Mouse (Mus musculus): ENCODE measurements around the gene Pinlyp.

The Pinlyp gene

GRCm38 (mm10) chr7:24546068-24546614 is at the start of gene Pinlyp, which contains the start of gene Xrcc1:
Pinlyp (minus strand) TSS chr7:24546118.
Xrcc1 (plus strand) TSS chr7:24546289.
- peak; percentile 28 to 39 for DNase-seq

DNA sequence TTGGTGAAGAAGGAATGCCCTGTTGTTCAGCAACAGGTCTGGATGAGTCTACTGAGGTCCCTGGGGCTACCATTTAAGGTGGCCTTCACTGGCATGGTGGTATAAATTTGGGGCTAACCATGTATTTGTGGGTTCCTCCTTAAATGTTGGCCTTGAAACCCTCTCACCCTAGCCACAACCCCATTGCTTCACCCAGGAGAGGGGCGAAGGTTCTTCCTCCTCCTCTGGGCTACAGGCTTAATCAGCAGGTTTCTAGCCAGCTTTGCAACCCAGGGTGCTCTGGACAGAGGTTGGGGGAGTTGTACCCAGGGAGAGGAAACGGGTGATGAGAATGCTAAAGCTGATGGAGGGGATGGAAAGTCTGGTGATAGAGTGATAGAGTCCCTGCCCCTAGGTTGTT is 49.5 kb upstream of the Pinlyp start:
- DNase-seq: no peak

- no peak for DNase-seq
Measured at GRCm38 (mm10) chr7:24594309-24594803, 48.4 kb upstream of the Pinlyp start.

DNA sequence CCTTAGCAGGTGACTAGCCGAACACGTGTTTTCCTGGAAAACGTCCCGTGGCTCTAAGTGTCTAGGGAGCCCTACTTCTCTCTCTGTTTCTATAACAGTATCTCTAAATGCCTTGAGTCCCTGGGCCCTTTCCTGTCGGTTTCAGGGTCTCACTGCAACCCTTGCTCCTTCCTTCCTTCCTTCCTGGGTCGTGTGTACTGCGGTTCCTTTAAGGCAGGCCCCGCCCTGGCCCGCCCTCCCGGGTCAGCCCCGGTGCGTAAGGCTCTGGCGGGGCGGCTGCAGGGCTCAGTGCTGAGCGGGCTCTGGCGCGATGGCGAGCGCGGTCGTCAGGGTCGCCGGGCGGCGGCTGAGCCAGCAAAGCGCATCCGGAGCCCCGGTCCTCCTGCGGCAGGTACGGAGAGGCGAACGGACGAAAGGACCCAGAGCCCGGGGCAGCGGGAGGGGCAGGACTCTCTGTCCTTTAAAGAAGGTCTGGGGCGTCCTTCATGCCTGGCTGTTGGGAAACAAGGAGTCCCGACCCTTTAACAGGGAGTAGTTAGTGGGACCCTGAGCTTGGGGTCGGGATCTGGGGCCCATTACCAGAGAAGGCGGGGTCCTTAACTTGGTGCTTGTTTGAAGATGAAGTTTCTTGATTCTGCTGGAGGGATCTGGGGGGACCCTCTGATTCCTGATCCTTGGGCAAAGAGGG is 47.8 kb upstream of the Pinlyp start:
- peak; percentile 79 to 88 for DNase-seq

DNA sequence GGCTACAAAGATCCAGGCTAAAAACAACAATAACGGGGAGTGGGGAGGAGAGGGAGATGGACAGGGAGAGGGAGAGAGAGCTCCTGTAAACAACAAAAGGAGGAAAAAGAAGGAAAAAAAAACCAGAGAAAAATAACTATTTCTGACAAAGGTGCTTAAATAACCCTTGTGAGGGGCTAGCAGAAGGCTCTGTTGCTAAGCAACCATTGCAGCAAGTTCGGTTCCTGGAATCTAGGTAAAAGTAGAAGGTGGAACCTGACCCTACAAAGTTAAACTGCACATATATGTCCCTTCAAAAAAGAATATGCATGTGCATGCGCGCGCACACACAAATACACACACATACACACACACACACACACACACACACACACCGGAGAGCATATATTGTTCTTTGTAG is 46.9 kb upstream of the Pinlyp start:
- DNase-seq: no peak

GRCm38 (mm10) chr7:24592163-24592562 is 46.2 kb upstream of the Pinlyp start:
- DNase-seq: no peak

DNA sequence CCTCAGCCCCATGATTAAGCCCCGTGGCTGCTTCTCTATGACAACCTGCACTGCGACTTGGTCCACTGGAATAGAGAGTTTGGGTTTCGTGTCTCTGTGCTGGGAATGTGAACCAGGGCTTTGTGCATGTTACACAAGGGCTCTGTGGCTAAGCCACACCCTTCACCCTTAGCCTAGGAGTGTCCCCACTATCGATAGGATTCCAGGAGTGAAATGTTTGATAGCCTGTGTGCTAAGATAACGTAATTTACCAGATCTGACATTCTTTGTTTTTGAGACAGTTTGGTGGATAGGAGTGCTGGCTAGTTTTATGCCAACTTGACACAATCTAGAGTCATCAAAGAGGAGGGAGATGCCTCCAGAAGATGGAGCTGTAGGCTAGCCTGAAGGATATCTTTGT is 45.8 kb upstream of the Pinlyp start:
- no peak for DNase-seq

GRCm38 (mm10) chr7:24588336-24588735 is 42.4 kb upstream of the Pinlyp start:
- no peak for DNase-seq

GRCm38 (mm10) chr7:24587330-24588105 is 41.6 kb upstream of the Pinlyp start, which contains the start of the genes Ethe1 and Zfp575:
Ethe1 (plus strand) TSS chr7:24587543.
Zfp575 (minus strand) TSS chr7:24587641.
- DNase-seq: peak; percentile 58 to 76

- no peak for DNase-seq
Measured at GRCm38 (mm10) chr7:24586828-24587227, 40.9 kb upstream of the Pinlyp start.

DNA sequence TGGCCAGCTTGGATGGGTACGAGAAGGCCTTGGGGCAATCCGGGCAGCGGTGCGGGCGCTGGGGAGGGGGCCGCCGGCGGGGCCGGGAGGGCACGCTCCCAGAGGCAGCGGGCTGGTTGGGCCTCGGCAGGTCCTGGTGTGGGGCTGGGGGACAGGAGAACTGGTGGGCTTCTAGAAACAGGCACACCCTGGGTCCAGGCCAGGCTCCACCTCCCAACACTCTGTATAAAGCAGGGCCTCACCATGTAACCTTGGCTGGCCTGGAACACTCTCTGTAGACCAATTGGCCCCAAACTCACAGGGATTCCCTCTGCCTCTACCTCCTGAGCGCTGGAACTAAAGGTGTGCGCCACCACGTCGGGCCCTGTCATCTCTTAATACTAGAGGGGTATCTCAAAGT is 40.1 kb upstream of the Pinlyp start:
- DNase-seq: no peak

GRCm38 (mm10) chr7:24584876-24585275 is 39.0 kb upstream of the Pinlyp start:
- no peak for DNase-seq

DNA sequence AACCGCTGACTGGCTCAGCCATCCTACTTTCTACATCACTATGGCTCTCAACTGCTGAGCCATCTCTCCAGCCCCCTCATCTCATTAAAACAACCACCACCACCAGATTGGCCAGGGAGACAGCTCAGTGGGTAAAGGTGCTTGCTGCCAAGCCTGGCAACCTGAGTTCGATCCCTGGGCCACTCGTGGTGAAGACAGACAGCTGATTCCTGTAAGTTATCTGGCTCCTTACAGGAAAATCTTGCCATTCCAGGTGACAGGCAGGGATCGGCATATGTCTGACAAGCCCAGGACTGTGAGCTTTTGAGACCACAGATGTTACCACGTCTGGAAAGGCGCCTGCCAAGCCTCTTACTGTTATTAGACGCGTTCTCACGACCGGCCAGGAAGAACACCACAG is 31.9 kb upstream of the Pinlyp start:
- no peak for DNase-seq

- DNase-seq: no peak
Measured at GRCm38 (mm10) chr7:24574224-24574796, 28.4 kb upstream of the Pinlyp start.

DNA sequence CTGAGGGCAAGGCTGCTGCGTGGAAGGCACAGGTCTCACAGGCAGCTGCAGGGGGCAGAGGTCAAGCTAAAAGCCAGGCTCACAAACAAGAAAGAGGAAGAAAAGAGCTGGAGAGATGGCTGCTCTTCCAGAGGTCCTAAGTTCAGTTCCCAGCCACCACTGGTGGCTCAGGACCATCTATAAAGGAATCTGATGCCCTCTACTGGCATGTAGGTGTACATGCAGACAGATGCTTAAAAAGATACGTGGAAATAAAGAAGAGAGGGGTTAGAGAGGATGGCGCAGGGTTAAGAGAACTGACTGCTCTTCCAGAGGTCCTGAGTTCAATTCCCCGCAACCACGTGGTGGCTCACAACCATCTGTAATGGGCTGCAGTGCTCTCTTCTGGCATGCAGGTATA is 26.5 kb upstream of the Pinlyp start:
- no peak for DNase-seq

DNA sequence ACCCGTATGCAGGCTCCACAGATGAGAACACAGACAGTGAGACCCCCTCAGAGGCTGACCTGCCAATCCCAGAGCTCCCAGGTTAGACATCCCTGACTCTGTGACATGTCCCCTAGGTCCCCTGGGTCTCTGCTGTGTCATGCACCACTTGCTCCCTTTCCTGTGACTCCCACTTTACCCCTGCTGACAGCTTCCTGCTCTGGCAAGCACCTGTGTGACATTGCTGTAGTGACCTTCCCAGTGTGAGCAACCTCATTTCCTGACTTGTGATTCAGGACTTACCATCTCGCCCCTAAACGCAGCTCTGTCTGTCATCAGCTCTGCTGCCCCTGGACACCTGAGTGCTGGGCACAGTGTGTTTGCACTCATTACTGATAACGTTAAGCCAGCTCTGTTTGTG is 25.2 kb upstream of the Pinlyp start:
- no peak for DNase-seq

- no peak for DNase-seq
Measured at GRCm38 (mm10) chr7:24568512-24568911, 22.6 kb upstream of the Pinlyp start.

- DNase-seq: no peak
Measured at GRCm38 (mm10) chr7:24566206-24566605, 20.3 kb upstream of the Pinlyp start.

GRCm38 (mm10) chr7:24565627-24566026 is 19.7 kb upstream of the Pinlyp start:
- DNase-seq: no peak

- DNase-seq: peak; percentile 85 to 90
Measured at GRCm38 (mm10) chr7:24564607-24565265, 18.8 kb upstream of the Pinlyp start.

GRCm38 (mm10) chr7:24563837-24564206 is 17.9 kb upstream of the Pinlyp start:
- DNase-seq: no peak

GRCm38 (mm10) chr7:24563191-24563836 is 17.4 kb upstream of the Pinlyp start:
- DNase-seq: no peak
